Mouse (Mus musculus) kidney, adult 2 months (tissue): ENCODE results near the gene Gm20481. TPM values are rescaled to one million over a fixed set of nuclear protein-coding genes. Genes with fewer than 3 reads are reported as not detected.
A peak's percentile ranks its signal among the peaks of the same experiment; 100 is the strongest.
"Not testable (repeated sequence)": the region's sequence is repeated elsewhere in the genome, so short reads cannot be mapped to it uniquely, and the experiment has no call there.

Experiments
- DNase-seq: peaks from one replicate; pipeline ENCODE4 v3.0.0; 2021
- H3K27ac ChIP-seq: fragments of 200-500 bp; 2 replicates; pipeline ENCODE4 v1.5.1; 2012; ENCODE audit warnings: low read depth, low read length, control low read depth, inconsistent platforms; ENCODE audit not compliant: insufficient read depth
- H3K27me3 ChIP-seq: fragments of 200-500 bp; replicated peaks from 2 replicates; pipeline ENCODE4 v1.6.1; 2012; ENCODE audit warnings: mild to moderate bottlenecking, moderate library complexity, low read length, inconsistent platforms; ENCODE audit not compliant: control insufficient read depth, insufficient read depth
- H3K36me3 ChIP-seq: fragments of 200-500 bp; 2 replicates; pipeline ENCODE4 v1.6.1; 2012; ENCODE audit warnings: mild to moderate bottlenecking, moderate library complexity, low read length, inconsistent platforms; ENCODE audit not compliant: control insufficient read depth, insufficient read depth
- H3K4me1 ChIP-seq: fragments of 200-500 bp; 2 replicates; pipeline ENCODE4 v1.6.1; 2011; ENCODE audit warnings: low read length; ENCODE audit not compliant: control insufficient read depth, insufficient read depth
- H3K4me3 ChIP-seq: fragments of 200-500 bp; 2 replicates; pipeline ENCODE4 v1.5.1; 2011; ENCODE audit warnings: mild to moderate bottlenecking, low read depth, low read length, control low read depth; ENCODE audit not compliant: insufficient read depth
- CTCF ChIP-seq: fragments of 200-500 bp; conservative IDR thresholded peaks from 2 replicates; pipeline ENCODE4 v1.5.1; 2011; ENCODE audit warnings: low read depth, mild to moderate bottlenecking, control low read depth, low read length, moderate library complexity, mixed read lengths; ENCODE audit not compliant: insufficient read depth, insufficient read length
- POLR2A ChIP-seq: fragments of 200-500 bp; IDR thresholded peaks from one replicate; pipeline ENCODE4 v1.6.1; 2011; ENCODE audit warnings: low read depth, low read length, control low read depth
- WGBS: fragments of 180-500 bp; shearing (Covaris S2); methylation state at CpG from one replicate; pipeline ENCODE4 v1.1.7; 2018; 5-methylcytosine and 5-hydroxymethylcytosine counted together
- polyA plus RNA-seq: library from polyadenylated mRNA; depleted of rRNA; stranded (reverse); fragments of >200 nt; gene quantifications from 2 replicates; pipeline ENCODE4 v1.2.3, GENCODE M21; 2012

The Gm20481 gene
- polyA plus RNA-seq, 1 experiment: not detected

- Histone ChIP-seq H3K4me3 (peak overlapping the region; percentile 99), H3K4me1 (peaks cover 9% of the 10 kb centered on the region; the same call in 1 of the 2 replicates), H3K27me3 (no peaks in the 10 kb centered on the region), H3K36me3 (no peaks in the 10 kb centered on the region), H3K27ac (peak overlapping the region; percentile 85)
- DNase-seq: peak; percentile 83
- WGBS: under 1% methylated on average over 23 of the region's 23 CpGs
- TF ChIP-seq CTCF (peak; percentile 67), POLR2A (peak; percentile 84)
Observed at GRCm38 (mm10) chr17:34952378-34953040, 17.2 kb upstream of the Gm20481 start.

GRCm38 (mm10) chr17:34953258-34953657, 16.5 kb upstream of the Gm20481 start:
- no peak for TF ChIP-seq CTCF
- no peak for TF ChIP-seq POLR2A
- H3K27ac ChIP-seq: no peak overlapping the region; the same call in 1 of the 2 replicates
- no peak overlapping the region for H3K4me3 ChIP-seq
- 93% methylated on average over 3 of the region's 3 CpGs for WGBS
- no peaks in the 10 kb centered on the region for H3K27me3 ChIP-seq
- peaks cover 9% of the 10 kb centered on the region; the same call in 1 of the 2 replicates for H3K4me1 ChIP-seq
- H3K36me3 ChIP-seq: no peaks in the 10 kb centered on the region
- no peak for DNase-seq

- Histone ChIP-seq H3K27ac (no peak overlapping the region), H3K27me3 (no peaks in the 10 kb centered on the region), H3K4me3 (no peak overlapping the region), H3K4me1 (peaks cover 9% of the 10 kb centered on the region; the same call in 1 of the 2 replicates), H3K36me3 (no peaks in the 10 kb centered on the region)
- 39% methylated on average over 4 of the region's 4 CpGs for whole genome bisulfite sequencing
- TF ChIP-seq CTCF: no peak
- DNase-seq: peak; percentile 80
Observed at GRCm38 (mm10) chr17:34953904-34954303, 15.8 kb upstream of the Gm20481 start.

GRCm38 (mm10) chr17:34954831-34955230, 14.9 kb upstream of the Gm20481 start:
- Histone ChIP-seq H3K4me3 (no peak overlapping the region), H3K27me3 (no peaks in the 10 kb centered on the region), H3K27ac (no peak overlapping the region), H3K36me3 (no peaks in the 10 kb centered on the region), H3K4me1 (peaks cover 9% of the 10 kb centered on the region; the same call in 1 of the 2 replicates)
- DNase-seq: no peak
- WGBS: 87% methylated on average over 4 of the region's 4 CpGs
- TF ChIP-seq POLR2A (no peak), CTCF (no peak)

GRCm38 (mm10) chr17:34955884-34956283, 13.8 kb upstream of the Gm20481 start:
- TF ChIP-seq POLR2A (no peak), CTCF (no peak)

GRCm38 (mm10) chr17:34956340-34956739, 13.4 kb upstream of the Gm20481 start:
- no peak for DNase-seq
- WGBS: 34% methylated on average over 1 of the region's 1 CpGs

More at GRCm38 (mm10) chr17:34955884-34956283, 13.8 kb upstream of the Gm20481 start:
- Histone ChIP-seq H3K4me1 (peaks cover 8% of the 10 kb centered on the region; the same call in 1 of the 2 replicates), H3K36me3 (no peaks in the 10 kb centered on the region), H3K27ac (no peak overlapping the region), H3K4me3 (no peak overlapping the region), H3K27me3 (no peaks in the 10 kb centered on the region)
- 82% methylated on average over 3 of the region's 3 CpGs for WGBS
- no peak for DNase-seq

GRCm38 (mm10) chr17:34957291-34957690, 12.4 kb upstream of the Gm20481 start:
- 22% methylated on average over 39 of the region's 40 CpGs for WGBS
- not testable (repeated sequence) for DNase-seq, H3K27me3 ChIP-seq, H3K36me3 ChIP-seq, H3K4me1 ChIP-seq, H3K27ac ChIP-seq
- peak overlapping the region; percentile 44; the same call in 1 of the 2 replicates for H3K4me3 ChIP-seq

More at GRCm38 (mm10) chr17:34956340-34956739, 13.4 kb upstream of the Gm20481 start:
- TF ChIP-seq CTCF (no peak), POLR2A (no peak)
- H3K27me3 ChIP-seq: no peaks in the 10 kb centered on the region
- H3K4me3 ChIP-seq: no peak overlapping the region
- no peak overlapping the region for H3K27ac ChIP-seq
- H3K4me1 ChIP-seq: peaks cover 8% of the 10 kb centered on the region; the same call in 1 of the 2 replicates
- no peaks in the 10 kb centered on the region for H3K36me3 ChIP-seq

- not testable (repeated sequence) for H3K4me3 ChIP-seq
- 37% methylated on average over 32 of the region's 40 CpGs for WGBS
Observed at GRCm38 (mm10) chr17:34957966-34958365, 11.7 kb upstream of the Gm20481 start.

GRCm38 (mm10) chr17:34958734-34959129, 11.0 kb upstream of the Gm20481 start:
- not testable (repeated sequence) for H3K36me3 ChIP-seq, H3K4me1 ChIP-seq, H3K27ac ChIP-seq, DNase-seq, H3K27me3 ChIP-seq
- under 1% methylated on average over 27 of the region's 47 CpGs for WGBS
- peak overlapping the region; percentile 50 for H3K4me3 ChIP-seq

More at GRCm38 (mm10) chr17:34957966-34958365, 11.7 kb upstream of the Gm20481 start:
- H3K36me3 ChIP-seq, H3K4me1 ChIP-seq, DNase-seq, H3K27me3 ChIP-seq, H3K27ac ChIP-seq: not testable (repeated sequence)
